Mouse (Mus musculus) small intestine, adult 2 months (tissue): ENCODE data around the gene Rnpep. TPM values are rescaled to one million over a fixed set of nuclear protein-coding genes. Genes with fewer than 3 reads are reported as not detected.
"Not testable (repeated sequence)": the region's sequence is repeated elsewhere in the genome, so short reads cannot be mapped to it uniquely, and the experiment has no call there.

ENCODE experiments used
- H3K27ac ChIP-seq: fragments of 200-500 bp; 2 replicates; pipeline ENCODE4 v1.5.1; 2012; ENCODE audit warnings: low read depth, low read length, control low read depth, inconsistent platforms; ENCODE audit not compliant: insufficient read depth
- H3K27me3 ChIP-seq: fragments of 200-500 bp; 2 replicates; pipeline ENCODE4 v1.6.1; 2012; ENCODE audit warnings: mild to moderate bottlenecking, moderate library complexity, low read length, inconsistent platforms; ENCODE audit not compliant: control insufficient read depth, insufficient read depth
- H3K36me3 ChIP-seq: fragments of 200-500 bp; 2 replicates; pipeline ENCODE4 v1.6.1; 2012; ENCODE audit warnings: mild to moderate bottlenecking, low read length, control low read depth, inconsistent platforms; ENCODE audit not compliant: control insufficient read depth, insufficient read depth
- H3K4me1 ChIP-seq: fragments of 200-500 bp; 2 replicates; pipeline ENCODE4 v1.6.1; 2012; ENCODE audit warnings: low read length, inconsistent platforms, mixed read lengths; ENCODE audit not compliant: control insufficient read depth, insufficient read depth, insufficient read length
- H3K4me3 ChIP-seq: fragments of 200-500 bp; 2 replicates; pipeline ENCODE4 v1.5.1; 2012; ENCODE audit warnings: low read depth, mild to moderate bottlenecking, control low read depth, inconsistent platforms, low read length, moderate library complexity
- CTCF ChIP-seq: fragments of 200-500 bp; IDR thresholded peaks from 2 replicates; pipeline ENCODE4 v1.5.1; 2012; ENCODE audit warnings: low read depth, mild to moderate bottlenecking, control low read depth, inconsistent platforms, low read length, moderate library complexity, mixed read lengths; ENCODE audit not compliant: insufficient replicate concordance, insufficient read length; ENCODE audit errors: extremely low read depth
- POLR2A ChIP-seq: fragments of 200-500 bp; IDR thresholded peaks from 2 replicates; pipeline ENCODE4 v1.6.1; 2012; ENCODE audit warnings: low read depth, mild to moderate bottlenecking, control low read depth, inconsistent platforms, low read length, moderate library complexity
- WGBS: fragments of 180-500 bp; shearing (Covaris S2); methylation state at CpG from one replicate; pipeline ENCODE4 v1.1.7; 2018; 5-methylcytosine and 5-hydroxymethylcytosine counted together
- polyA plus RNA-seq: library from polyadenylated mRNA; depleted of rRNA; stranded (reverse); fragments of >200 nt; gene quantifications from 2 replicates; pipeline ENCODE4 v1.2.3, GENCODE M21; 2012

Rnpep gene
- polyA plus RNA-seq, 1 experiment, result 103 TPM

- TF ChIP-seq POLR2A, result no peak
- no peak for TF ChIP-seq CTCF
- WGBS, result 89% methylated on average over 8 of the region's 8 CpGs
- no peak overlapping the region for H3K4me3 ChIP-seq
- no peaks in the 10 kb centered on the region for H3K36me3 ChIP-seq
- peaks cover 2% of the 10 kb centered on the region; the same call in 1 of the 2 replicates for H3K4me1 ChIP-seq
- no peaks in the 10 kb centered on the region for H3K27me3 ChIP-seq
- H3K27ac ChIP-seq, result no peak overlapping the region
Observed at GRCm38 (mm10) chr1:135244014-135244413, 39.9 kb downstream of the Rnpep start.

- H3K4me3 ChIP-seq, H3K36me3 ChIP-seq, H3K27me3 ChIP-seq, H3K27ac ChIP-seq: not testable (repeated sequence)
- peaks cover 14% of the 10 kb centered on the region for H3K4me1 ChIP-seq
- WGBS, result 89% methylated on average over 4 of the region's 4 CpGs
Observed at GRCm38 (mm10) chr1:135240206-135240605, 43.7 kb downstream of the Rnpep start.

GRCm38 (mm10) chr1:135237131-135237851 is 46.6 kb downstream of the Rnpep start:
- Histone ChIP-seq H3K27ac (peak overlapping the region; percentile 78), H3K4me3 (no peak overlapping the region), H3K4me1 (peaks cover 21% of the 10 kb centered on the region), H3K27me3 (no peaks in the 10 kb centered on the region), H3K36me3 (no peaks in the 10 kb centered on the region)
- TF ChIP-seq POLR2A, result no peak
- TF ChIP-seq CTCF, result no peak
- 39% methylated on average over 12 of the region's 12 CpGs for WGBS

GRCm38 (mm10) chr1:135234771-135235170 is 49.1 kb downstream of the Rnpep start:
- Histone ChIP-seq H3K27me3 (no peaks in the 10 kb centered on the region), H3K4me3 (peak overlapping the region; percentile 54), H3K27ac (peak overlapping the region; percentile 92), H3K36me3 (no peaks in the 10 kb centered on the region), H3K4me1 (peaks cover 21% of the 10 kb centered on the region)
- WGBS, result 33% methylated on average over 12 of the region's 12 CpGs
- TF ChIP-seq CTCF (no peak), POLR2A (no peak)

- no peak overlapping the region for H3K4me3 ChIP-seq
- no peaks in the 10 kb centered on the region for H3K36me3 ChIP-seq
- H3K27me3 ChIP-seq, result no peaks in the 10 kb centered on the region
- TF ChIP-seq POLR2A, result no peak
- no peak for TF ChIP-seq CTCF
- peak overlapping the region; percentile 92 for H3K27ac ChIP-seq
- H3K4me1 ChIP-seq, result peaks cover 21% of the 10 kb centered on the region
- 31% methylated on average over 6 of the region's 6 CpGs for WGBS
Observed at GRCm38 (mm10) chr1:135233961-135234360, 49.9 kb downstream of the Rnpep start.

- H3K27ac ChIP-seq, H3K27me3 ChIP-seq, H3K36me3 ChIP-seq, H3K4me3 ChIP-seq: not testable (repeated sequence)
- H3K4me1 ChIP-seq, result peaks cover 31% of the 10 kb centered on the region; the same call in 1 of the 2 replicates
- 89% methylated on average over 20 of the region's 20 CpGs for WGBS
Observed at GRCm38 (mm10) chr1:135231878-135232277, 52.0 kb downstream of the Rnpep start.

GRCm38 (mm10) chr1:135227339-135227950 is 56.4 kb downstream of the Rnpep start:
- Histone ChIP-seq H3K27me3 (no peaks in the 10 kb centered on the region), H3K27ac (peak overlapping the region; percentile 93), H3K4me3 (no peak overlapping the region), H3K36me3 (no peaks in the 10 kb centered on the region), H3K4me1 (peaks cover 36% of the 10 kb centered on the region)
- 0 out of 2 replicates have a peak, but pooled peaks have one; percentile 0 for TF ChIP-seq POLR2A
- no peak for TF ChIP-seq CTCF
- WGBS, result 22% methylated on average over 13 of the region's 13 CpGs
